Mouse (Mus musculus) C3H10T1/2 (cell line): ENCODE data around the gene Ube2b. TPM values are rescaled to one million over a fixed set of nuclear protein-coding genes. Genes with fewer than 3 reads are reported as not detected.

Experiments
- polyA plus RNA-seq, 2 experiments: library from polyadenylated mRNA; unstranded; fragments of >200 nt; fragmentation: generic; extraction: Trizol; gene quantifications; one replicate each; pipeline ENCODE4 v1.2.1; 2012; ENCODE audit warnings: missing spikeins in 2 of 2

Gene Ube2b
- 10 to 100 TPM in 1 of 2 experiments, 1 to 10 TPM in 1; 5.7 to 60.8 TPM for polyA plus RNA-seq

GRCm38 (mm10) chr11:52000290-52000962 is at the start of gene Ube2b:
Gene Ube2b (minus strand): TSS chr11:52000762.

GRCm38 (mm10) chr11:52003772-52004528 is 3.4 kb upstream of the Ube2b start, which contains the start of gene Cdkl3:
Gene Cdkl3 (plus strand): TSS chr11:52004221.

GRCm38 (mm10) chr11:51967443-51968401 is 32.8 kb downstream of the Ube2b start, which contains the start of gene Cdkn2aipnl:
Gene Cdkn2aipnl (plus strand): TSS chr11:51967661.

Other genes with a start within 250 kb of the Ube2b start
- 1 to 10 TPM in 1 of 2 experiments, under 1 TPM in 1; 0.81 to 4.5 TPM for gene Sec24a, start 237.1 kb downstream of the Ube2b start, polyA plus RNA-seq
- gene Sar1b, start 237.1 kb downstream of the Ube2b start, polyA plus RNA-seq: 10 to 100 TPM in 1 of 2 experiments, 1 to 10 TPM in 1; 7.1 to 44.6 TPM
- 10 to 100 TPM in 1 of 2 experiments, 1 to 10 TPM in 1; 4.3 to 12.8 TPM for gene Jade2, start 143.1 kb downstream of the Ube2b start, polyA plus RNA-seq
- 10 to 100 TPM; 31.2 to 43.5 TPM for gene Cdkn2aipnl, start 33.1 kb downstream of the Ube2b start, polyA plus RNA-seq
- gene Cdkl3, start 3.5 kb upstream of the Ube2b start, polyA plus RNA-seq: 1 to 10 TPM in 1 of 2 experiments, under 1 TPM in 1; 0.26 to 2.8 TPM
- gene Ppp2ca, start 97.9 kb upstream of the Ube2b start, polyA plus RNA-seq: 10 to 100 TPM in 1 of 2 experiments, 1 to 10 TPM in 1; 8.4 to 39.2 TPM
- not detected for gene Olfr1373, start 144.8 kb upstream of the Ube2b start, polyA plus RNA-seq
- not detected for gene Olfr1371, start 213.2 kb upstream of the Ube2b start, polyA plus RNA-seq
- gene Skp1a, start 231.2 kb upstream of the Ube2b start, polyA plus RNA-seq: 100 to 1,000 TPM in 1 of 2 experiments, 10 to 100 TPM in 1; 28.0 to 188 TPM